Mouse (Mus musculus): ENCODE data around the gene Gpc2. TPM values are rescaled to one million over a fixed set of nuclear protein-coding genes. Genes with fewer than 3 reads are reported as not detected.

Gpc2 gene
- polyA plus RNA-seq, 1 experiment from 2014 or later, result 179 TPM

DNA sequence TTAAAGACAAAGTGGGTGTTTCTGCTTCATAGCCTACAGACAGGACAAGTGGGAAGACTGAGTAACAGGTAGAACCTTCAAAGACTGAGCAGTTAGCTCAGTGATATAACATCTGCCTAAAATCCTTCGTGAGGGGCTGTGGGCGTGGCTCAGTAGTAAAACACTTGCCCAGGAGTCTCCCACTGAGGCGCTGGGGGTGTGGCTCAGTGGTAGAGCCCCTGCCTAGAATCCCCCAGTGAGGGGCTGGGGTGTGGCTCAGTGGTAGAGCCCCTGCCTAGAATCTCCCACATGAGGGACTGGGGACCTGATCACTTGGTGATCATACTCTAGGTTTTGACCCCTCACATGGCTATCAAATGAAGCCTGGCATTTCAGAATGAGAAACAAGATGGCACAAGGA, 21.7 kb downstream of the Gpc2 start:
- Histone ChIP-seq H3K4me2 (ENCODE audit: low read length) (no peak overlapping the region), H3K27ac (ENCODE audit: low read length) (no peak overlapping the region), H3K4me3 (ENCODE audit: low read depth, low read length) (no peak overlapping the region), H3K9ac (ENCODE audit: low read depth, low read length) (no peak overlapping the region), H3K27me3 (ENCODE audit: control insufficient read depth, insufficient read depth, low read depth, low read length) (no peaks in the 10 kb centered on the region), H3K36me3 (ENCODE audit: control insufficient read depth, insufficient read depth, low read length) (peaks cover 16% of the 10 kb centered on the region; the same call in 1 of the 2 replicates), H3K9me3 (replicated peaks; ENCODE audit: control insufficient read depth, low read length, poor library complexity, severe bottlenecking) (no peaks in the 10 kb centered on the region), H3K4me1 (ENCODE audit: control insufficient read depth, insufficient read depth, low read length) (peaks cover 24% of the 10 kb centered on the region)
- ATAC-seq, result no peak
- WGBS, result 77% methylated on average over 3 of the region's 3 CpGs

DNA sequence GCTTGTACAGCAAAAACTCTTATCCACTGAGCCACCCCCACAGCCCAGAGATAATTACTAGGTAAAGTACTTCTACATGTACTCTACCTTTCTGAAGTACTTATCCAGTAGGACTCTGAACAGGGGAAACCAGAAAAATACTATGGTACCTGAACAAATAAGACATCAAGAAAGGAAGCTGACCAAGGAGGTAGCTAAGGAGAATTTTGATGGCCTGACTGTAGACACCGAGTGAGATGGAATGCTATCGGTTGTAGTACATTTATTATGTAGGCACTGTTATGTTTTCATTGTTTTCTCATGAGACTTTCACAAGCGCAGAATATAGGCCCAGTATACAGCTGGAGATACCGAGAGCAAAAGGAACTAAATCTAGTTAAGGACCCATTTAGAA, 22.2 kb downstream of the Gpc2 start:
- Histone ChIP-seq H3K4me1 (ENCODE audit: control insufficient read depth, insufficient read depth, low read length) (peaks cover 19% of the 10 kb centered on the region), H3K9ac (ENCODE audit: low read depth, low read length) (no peak overlapping the region), H3K4me2 (ENCODE audit: low read length) (no peak overlapping the region), H3K9me3 (replicated peaks; ENCODE audit: control insufficient read depth, low read length, poor library complexity, severe bottlenecking) (no peaks in the 10 kb centered on the region), H3K27me3 (ENCODE audit: control insufficient read depth, insufficient read depth, low read depth, low read length) (no peaks in the 10 kb centered on the region), H3K4me3 (ENCODE audit: low read depth, low read length) (no peak overlapping the region), H3K27ac (ENCODE audit: low read length) (no peak overlapping the region), H3K36me3 (ENCODE audit: control insufficient read depth, insufficient read depth, low read length) (peaks cover 16% of the 10 kb centered on the region; the same call in 1 of the 2 replicates)
- ATAC-seq, result no peak
- WGBS, result 96% methylated on average over 4 of the region's 4 CpGs

GRCm38 (mm10) chr5:138256966-138257584, 22.7 kb downstream of the Gpc2 start:
- Histone ChIP-seq H3K4me3 (ENCODE audit: low read depth, low read length) (no peak overlapping the region), H3K27me3 (ENCODE audit: control insufficient read depth, insufficient read depth, low read depth, low read length) (no peaks in the 10 kb centered on the region), H3K9ac (ENCODE audit: low read depth, low read length) (no peak overlapping the region), H3K4me1 (ENCODE audit: control insufficient read depth, insufficient read depth, low read length) (peaks cover 15% of the 10 kb centered on the region), H3K36me3 (ENCODE audit: control insufficient read depth, insufficient read depth, low read length) (peaks cover 16% of the 10 kb centered on the region; the same call in 1 of the 2 replicates), H3K27ac (ENCODE audit: low read length) (no peak overlapping the region), H3K9me3 (replicated peaks; ENCODE audit: control insufficient read depth, low read length, poor library complexity, severe bottlenecking) (no peaks in the 10 kb centered on the region), H3K4me2 (ENCODE audit: low read length) (no peak overlapping the region)
- whole genome bisulfite sequencing, result 92% methylated on average over 10 of the region's 10 CpGs
- ATAC-seq, result no peak

DNA sequence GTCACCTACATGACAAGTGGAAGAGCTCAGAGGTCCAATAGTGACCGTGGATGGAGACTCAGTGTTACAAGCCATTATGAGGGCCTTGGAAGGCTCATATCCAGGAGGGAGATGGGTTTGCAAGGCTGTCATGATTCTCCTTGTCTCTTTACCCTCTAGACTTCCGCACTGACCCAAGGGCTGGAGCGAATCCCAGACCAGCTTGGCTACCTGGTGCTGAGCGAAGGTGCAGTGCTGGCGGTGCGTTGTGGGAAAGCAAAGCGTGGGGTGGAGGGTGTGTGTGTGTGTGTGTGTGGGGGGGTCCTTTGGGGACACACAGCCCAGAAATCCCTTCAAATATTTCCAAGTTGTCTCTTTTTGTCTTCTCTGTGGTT, 23.7 kb downstream of the Gpc2 start:
- whole genome bisulfite sequencing, result 24% methylated on average over 7 of the region's 7 CpGs
- ATAC-seq, result no peak
- H3K4me1 ChIP-seq (ENCODE audit: control insufficient read depth, insufficient read depth, low read length), result peaks cover 15% of the 10 kb centered on the region

GRCm38 (mm10) chr5:138255353-138256093, 24.3 kb downstream of the Gpc2 start, which contains the start of gene Lamtor4:
Gene Lamtor4, plus strand, starts transcription at chr5:138255482.
- ATAC-seq, result peak; percentile 100
- Histone ChIP-seq H3K27me3 (ENCODE audit: control insufficient read depth, insufficient read depth, low read depth, low read length) (no peaks in the 10 kb centered on the region), H3K4me3 (ENCODE audit: low read depth, low read length) (peak within 1 kb of the TSS; percentile 71), H3K9ac (ENCODE audit: low read depth, low read length) (peak within 1 kb of the TSS; percentile 85), H3K27ac (ENCODE audit: low read length) (peak within 1 kb of the TSS; percentile 90), H3K36me3 (ENCODE audit: control insufficient read depth, insufficient read depth, low read length) (peaks cover 8% of the 10 kb centered on the region; the same call in 1 of the 2 replicates), H3K9me3 (replicated peaks; ENCODE audit: control insufficient read depth, low read length, poor library complexity, severe bottlenecking) (no peaks in the 10 kb centered on the region), H3K4me1 (ENCODE audit: control insufficient read depth, insufficient read depth, low read length) (peaks cover 15% of the 10 kb centered on the region), H3K4me2 (ENCODE audit: low read length) (peak within 1 kb of the TSS; percentile 75)
- under 1% methylated on average over 38 of the region's 38 CpGs for WGBS

More for the DNA sequence above, 23.7 kb downstream of the Gpc2 start:
- Histone ChIP-seq H3K4me2 (ENCODE audit: low read length) (peak overlapping the region; percentile 75), H3K4me3 (ENCODE audit: low read depth, low read length) (peak overlapping the region; percentile 71), H3K27me3 (ENCODE audit: control insufficient read depth, insufficient read depth, low read depth, low read length) (no peaks in the 10 kb centered on the region), H3K9me3 (replicated peaks; ENCODE audit: control insufficient read depth, low read length, poor library complexity, severe bottlenecking) (no peaks in the 10 kb centered on the region), H3K9ac (ENCODE audit: low read depth, low read length) (peak overlapping the region; percentile 85), H3K27ac (ENCODE audit: low read length) (peak overlapping the region; percentile 90), H3K36me3 (ENCODE audit: control insufficient read depth, insufficient read depth, low read length) (peaks cover 13% of the 10 kb centered on the region; the same call in 1 of the 2 replicates)

DNA sequence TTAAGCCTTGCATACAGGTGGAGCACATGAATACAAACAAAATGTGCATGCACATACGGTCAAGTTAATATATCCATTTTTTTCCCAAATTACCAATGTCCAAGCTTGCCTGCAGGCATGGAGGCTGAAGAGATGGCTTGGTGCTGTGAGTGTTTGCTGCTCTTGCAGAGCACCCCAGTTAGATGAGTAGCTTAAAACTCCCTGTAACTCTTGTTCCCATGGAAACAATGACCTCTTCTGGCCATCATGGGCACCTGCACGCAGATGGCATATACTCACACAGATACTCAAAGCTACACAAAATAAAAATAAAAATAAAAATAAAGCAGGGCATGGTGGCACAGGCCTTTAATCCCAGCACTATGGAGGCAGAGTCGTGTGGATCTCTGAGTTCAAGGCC, 26.7 kb downstream of the Gpc2 start:
- Histone ChIP-seq H3K27ac (ENCODE audit: low read length) (no peak overlapping the region), H3K4me1 (ENCODE audit: control insufficient read depth, insufficient read depth, low read length) (peaks cover 15% of the 10 kb centered on the region), H3K4me2 (ENCODE audit: low read length) (no peak overlapping the region), H3K27me3 (ENCODE audit: control insufficient read depth, insufficient read depth, low read depth, low read length) (no peaks in the 10 kb centered on the region), H3K9ac (ENCODE audit: low read depth, low read length) (no peak overlapping the region), H3K9me3 (replicated peaks; ENCODE audit: control insufficient read depth, low read length, poor library complexity, severe bottlenecking) (no peaks in the 10 kb centered on the region), H3K4me3 (ENCODE audit: low read depth, low read length) (no peak overlapping the region), H3K36me3 (ENCODE audit: control insufficient read depth, insufficient read depth, low read length) (no peaks in the 10 kb centered on the region)
- WGBS, result 95% methylated on average over 3 of the region's 3 CpGs
- ATAC-seq, result no peak

DNA sequence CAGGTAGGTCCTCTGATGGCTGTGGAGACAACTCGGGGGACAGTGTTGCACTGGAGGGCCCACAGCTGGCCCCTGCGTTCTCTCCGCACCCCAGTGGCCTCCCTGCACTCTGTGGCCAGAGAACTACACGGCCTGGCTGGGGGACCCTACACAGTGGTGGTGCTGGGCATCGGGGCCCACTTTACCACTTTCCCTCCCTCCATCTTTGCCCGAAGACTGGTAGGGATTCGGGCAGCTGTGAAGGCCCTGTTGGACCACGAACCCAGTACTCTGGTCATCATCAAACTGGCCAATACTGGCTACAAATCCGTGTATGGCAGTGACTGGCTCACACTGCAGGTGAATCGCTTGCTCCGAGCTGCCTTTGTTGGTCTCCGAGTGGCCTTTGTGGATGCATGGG, 28.7 kb downstream of the Gpc2 start:
- Histone ChIP-seq H3K9ac (ENCODE audit: low read depth, low read length) (no peak overlapping the region), H3K4me1 (ENCODE audit: control insufficient read depth, insufficient read depth, low read length) (peaks cover 6% of the 10 kb centered on the region), H3K36me3 (ENCODE audit: control insufficient read depth, insufficient read depth, low read length) (no peaks in the 10 kb centered on the region), H3K27ac (ENCODE audit: low read length) (no peak overlapping the region), H3K27me3 (ENCODE audit: control insufficient read depth, insufficient read depth, low read depth, low read length) (no peaks in the 10 kb centered on the region), H3K4me3 (ENCODE audit: low read depth, low read length) (no peak overlapping the region), H3K9me3 (replicated peaks; ENCODE audit: control insufficient read depth, low read length, poor library complexity, severe bottlenecking) (no peaks in the 10 kb centered on the region), H3K4me2 (ENCODE audit: low read length) (no peak overlapping the region)
- ATAC-seq, result no peak
- WGBS, result 84% methylated on average over 12 of the region's 12 CpGs

DNA sequence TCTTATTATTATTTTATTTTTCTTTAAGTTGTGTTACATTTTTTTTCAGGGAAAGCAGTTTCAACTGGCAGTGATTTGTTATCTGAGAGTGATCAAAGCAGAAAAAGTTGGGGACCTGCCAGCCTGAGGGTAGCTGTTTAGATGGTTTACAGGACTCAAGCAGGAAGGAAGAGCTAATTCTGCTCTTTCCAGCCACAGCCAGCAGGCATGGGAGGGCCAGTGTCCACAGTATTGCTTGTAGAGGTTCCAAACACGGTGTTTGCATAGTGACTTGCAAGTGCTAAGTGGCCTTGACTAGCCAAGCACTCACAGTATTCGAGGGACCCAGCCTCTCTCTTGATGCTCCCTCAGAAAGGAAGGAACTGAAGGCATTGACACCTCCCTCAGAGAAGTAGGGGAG, 38.3 kb downstream of the Gpc2 start:
- WGBS, result 32% methylated on average over 2 of the region's 2 CpGs
- Histone ChIP-seq H3K9ac (ENCODE audit: low read depth, low read length) (no peak overlapping the region), H3K27ac (ENCODE audit: low read length) (no peak overlapping the region), H3K4me3 (ENCODE audit: low read depth, low read length) (no peak overlapping the region), H3K4me2 (ENCODE audit: low read length) (no peak overlapping the region), H3K27me3 (ENCODE audit: control insufficient read depth, insufficient read depth, low read depth, low read length) (no peaks in the 10 kb centered on the region), H3K4me1 (ENCODE audit: control insufficient read depth, insufficient read depth, low read length) (no peaks in the 10 kb centered on the region), H3K36me3 (ENCODE audit: control insufficient read depth, insufficient read depth, low read length) (no peaks in the 10 kb centered on the region), H3K9me3 (replicated peaks; ENCODE audit: control insufficient read depth, low read length, poor library complexity, severe bottlenecking) (no peaks in the 10 kb centered on the region)
- no peak for ATAC-seq

- no peak for ATAC-seq
- H3K4me1 ChIP-seq (ENCODE audit: control insufficient read depth, insufficient read depth, low read length), result no peaks in the 10 kb centered on the region
- no peak overlapping the region for H3K27ac ChIP-seq (ENCODE audit: low read length)
- H3K27me3 ChIP-seq (ENCODE audit: control insufficient read depth, insufficient read depth, low read depth, low read length), result no peaks in the 10 kb centered on the region
- no peaks in the 10 kb centered on the region for H3K9me3 ChIP-seq (replicated peaks; ENCODE audit: control insufficient read depth, low read length, poor library complexity, severe bottlenecking)
- H3K4me3 ChIP-seq (ENCODE audit: low read depth, low read length), result no peak overlapping the region
- no peaks in the 10 kb centered on the region for H3K36me3 ChIP-seq (ENCODE audit: control insufficient read depth, insufficient read depth, low read length)
- H3K4me2 ChIP-seq (ENCODE audit: low read length), result no peak overlapping the region
- H3K9ac ChIP-seq (ENCODE audit: low read depth, low read length), result no peak overlapping the region
Measured at GRCm38 (mm10) chr5:138234224-138234623, 45.6 kb downstream of the Gpc2 start.
